ENCODE assay signal across 30 mouse cellular contexts in the genomic region with DNA sequence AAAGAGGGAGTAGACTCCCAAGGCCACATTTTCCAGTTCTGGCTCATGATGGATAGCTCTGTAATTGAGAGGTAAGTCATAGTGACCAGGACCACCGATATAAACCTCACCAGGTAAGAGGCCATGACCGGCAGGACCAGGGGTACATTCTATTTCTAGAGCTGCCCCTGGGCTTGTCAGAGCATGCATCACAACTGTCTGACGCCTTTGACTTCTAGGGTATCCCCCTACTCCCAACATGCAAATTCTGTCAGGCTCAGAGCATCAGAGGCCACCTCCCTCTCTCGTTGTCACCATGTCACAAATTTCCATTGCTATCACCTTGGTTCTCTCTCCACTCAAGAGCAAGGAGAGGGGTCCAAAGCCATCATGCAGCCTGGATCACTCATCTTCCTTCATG.
"Had no signal": no experiment of that assay in that cellular context is flagged by ENCODE, and none has a peak within 500 bp of the region (broad histone marks: within the 10 kb centered on the region; RNA-seq: fewer than 3 reads in every experiment).

No protein-coding gene starts in this region.

- ATAC-seq: liver, embryonic 12.5 days; liver, postnatal 0 days; lung, postnatal 0 days; midbrain, embryonic 13.5 days; midbrain, embryonic 15.5 days; midbrain, embryonic 16.5 days had no signal

- H3K27me3 ChIP-seq: limb, embryonic 12.5 days; limb, embryonic 13.5 days; limb, embryonic 15.5 days; liver, embryonic 12.5 days; liver, embryonic 13.5 days; liver, embryonic 15.5 days; lung, embryonic 15.5 days; midbrain, embryonic 12.5 days; midbrain, embryonic 13.5 days; midbrain, embryonic 15.5 days had no signal

- H3K9ac ChIP-seq: limb, embryonic 12.5 days; limb, embryonic 13.5 days; limb, embryonic 15.5 days; liver, embryonic 12.5 days; liver, embryonic 13.5 days; liver, embryonic 14.5 days; liver, embryonic 15.5 days; liver, postnatal 0 days; lung, embryonic 14.5 days; lung, embryonic 15.5 days; midbrain, embryonic 12.5 days; midbrain, embryonic 13.5 days; midbrain, embryonic 15.5 days had no signal

- H3K4me3 ChIP-seq: left cerebral cortex, adult 2 months; limb, embryonic 10.5 days; limb, embryonic 12.5 days; limb, embryonic 13.5 days; limb, embryonic 15.5 days; liver, embryonic 12.5 days; liver, embryonic 13.5 days; liver, embryonic 15.5 days; lung, embryonic 15.5 days; megakaryocyte, embryonic 14.5 days; midbrain, embryonic 10.5 days; midbrain, embryonic 12.5 days; midbrain, embryonic 13.5 days; midbrain, embryonic 15.5 days; myocyte had no signal

- DNase-seq: left cerebral cortex, postnatal 4 days; liver; liver, embryonic 13.5 days; liver, postnatal 0 days; lung, adult 18-20 months; lung, adult 2 months; lung, embryonic 14.5 days; lung, postnatal 10 days; lung, postnatal 14 days; lung, postnatal 4 days; midbrain, embryonic 14.5 days had no signal

- H3K36me3 ChIP-seq: limb, embryonic 10.5 days; limb, embryonic 12.5 days; limb, embryonic 13.5 days; limb, embryonic 15.5 days; liver, embryonic 12.5 days; liver, embryonic 13.5 days; liver, embryonic 15.5 days; lung, embryonic 15.5 days; midbrain, embryonic 10.5 days; midbrain, embryonic 12.5 days; midbrain, embryonic 13.5 days; midbrain, embryonic 15.5 days had no signal

- H3K4me1 ChIP-seq: limb, embryonic 15.5 days; liver, embryonic 12.5 days; liver, embryonic 13.5 days; liver, embryonic 15.5 days; lung, embryonic 15.5 days; megakaryocyte, embryonic 14.5 days; midbrain, embryonic 10.5 days; midbrain, embryonic 12.5 days; midbrain, embryonic 13.5 days; midbrain, embryonic 15.5 days had no signal

- H3K27ac ChIP-seq: left cerebral cortex, adult 2 months; limb, embryonic 10.5 days; limb, embryonic 12.5 days; limb, embryonic 13.5 days; limb, embryonic 15.5 days; liver, embryonic 12.5 days; liver, embryonic 13.5 days; liver, embryonic 14.5 days; liver, embryonic 15.5 days; lung, embryonic 15.5 days; macrophage; midbrain, embryonic 10.5 days; midbrain, embryonic 12.5 days; midbrain, embryonic 13.5 days; midbrain, embryonic 15.5 days had no signal

- H3K9me3 ChIP-seq: limb, embryonic 10.5 days; limb, embryonic 12.5 days; limb, embryonic 13.5 days; limb, embryonic 15.5 days; liver, embryonic 12.5 days; liver, embryonic 13.5 days; liver, embryonic 15.5 days; lung, embryonic 15.5 days; midbrain, embryonic 10.5 days; midbrain, embryonic 12.5 days; midbrain, embryonic 13.5 days; midbrain, embryonic 15.5 days had no signal

- H3K4me2 ChIP-seq: limb, embryonic 12.5 days; limb, embryonic 13.5 days; limb, embryonic 15.5 days; liver, embryonic 11.5 days; liver, embryonic 12.5 days; liver, embryonic 13.5 days; liver, embryonic 15.5 days; lung, embryonic 14.5 days; lung, embryonic 15.5 days; midbrain, embryonic 12.5 days; midbrain, embryonic 13.5 days; midbrain, embryonic 15.5 days had no signal
